Mouse (Mus musculus): Measurements from ENCODE around the gene Tfap2a. TPM values are rescaled to one million over a fixed set of nuclear protein-coding genes. Genes with fewer than 3 reads are reported as not detected.

The Tfap2a gene
- total and polyA plus RNA-seq, 3 experiments: not detected

GRCm38 (mm10) chr13:40731179-40731841 lies 6.9 kb downstream of the Tfap2a start:
- H3K27ac ChIP-seq (ENCODE audit: control insufficient read depth, low read depth, low read length): no peak overlapping the region
- DNase-seq (ENCODE audit: low read depth, low spot score): no peak
- TF ChIP-seq NRF1 (IDR thresholded peaks at IDR 0.05; ENCODE audit: insufficient read depth, low read depth, low read length, poor library complexity, severe bottlenecking) (no peak), SMC3 (IDR thresholded peaks at IDR 0.05; ENCODE audit: low read depth, low read length) (no peak), TAL1 (IDR thresholded peaks at IDR 0.05; ENCODE audit: low read length) (no peak), UBTF (IDR thresholded peaks at IDR 0.05; ENCODE audit: borderline replicate concordance, insufficient read depth, low read depth, low read length) (no peak), POLR2AphosphoS2 (IDR thresholded peaks at IDR 0.05; ENCODE audit: low read length) (no peak), MYB (IDR thresholded peaks at IDR 0.05; ENCODE audit: low read depth, low read length) (no peak), BHLHE40 (IDR thresholded peaks at IDR 0.05; ENCODE audit: borderline replicate concordance, low read depth, low read length) (no peak), MXI1 (IDR thresholded peaks at IDR 0.05; ENCODE audit: low read depth, low read length) (no peak), GATA1 (IDR thresholded peaks at IDR 0.05; ENCODE audit: low read depth, low read length) (no peak), CHD2 (IDR thresholded peaks at IDR 0.05; ENCODE audit: low read length) (no peak), MEF2A (IDR thresholded peaks at IDR 0.05; ENCODE audit: extremely low read depth, insufficient replicate concordance, low read depth, low read length, poor library complexity, severe bottlenecking) (no peak)
- H3K79me2 ChIP-seq (ENCODE audit: control insufficient read depth, insufficient read depth, low read length, poor library complexity): no peaks in the 10 kb centered on the region
- no peaks in the 10 kb centered on the region for H3K9me3 ChIP-seq (replicated peaks; ENCODE audit: insufficient read depth, low read length)
- no peaks in the 10 kb centered on the region for H3K4me1 ChIP-seq (ENCODE audit: control insufficient read depth in 1 of 2, insufficient read depth in 2 of 2, low read length in 2 of 2)
- H3K27me3 ChIP-seq (ENCODE audit: control insufficient read depth in 1 of 2, insufficient read depth in 2 of 2, low read length in 2 of 2): no peaks in the 10 kb centered on the region
- H3K4me3 ChIP-seq (ENCODE audit: control insufficient read depth in 1 of 2, insufficient read depth in 1 of 2, low read depth in 2 of 2, low read length in 2 of 2): no peak overlapping the region
- no peaks in the 10 kb centered on the region for H3K36me3 ChIP-seq (ENCODE audit: control insufficient read depth in 1 of 2, insufficient read depth in 2 of 2, low read length in 2 of 2)
- no peak overlapping the region for H3K9ac ChIP-seq (ENCODE audit: control insufficient read depth, low read depth, low read length, poor library complexity, severe bottlenecking)

- Histone ChIP-seq H3K9ac (ENCODE audit: control insufficient read depth, low read depth, low read length, poor library complexity, severe bottlenecking) (no peak overlapping the region), H3K9me3 (replicated peaks; ENCODE audit: insufficient read depth, low read length) (no peaks in the 10 kb centered on the region), H3K27me3 (ENCODE audit: control insufficient read depth in 1 of 2, insufficient read depth in 2 of 2, low read length in 2 of 2) (no peaks in the 10 kb centered on the region), H3K36me3 (ENCODE audit: control insufficient read depth in 1 of 2, insufficient read depth in 2 of 2, low read length in 2 of 2) (no peaks in the 10 kb centered on the region), H3K79me2 (ENCODE audit: control insufficient read depth, insufficient read depth, low read length, poor library complexity) (no peaks in the 10 kb centered on the region), H3K27ac (ENCODE audit: control insufficient read depth, low read depth, low read length) (no peak overlapping the region), H3K4me3 (ENCODE audit: control insufficient read depth in 1 of 2, insufficient read depth in 1 of 2, low read depth in 2 of 2, low read length in 2 of 2) (no peak overlapping the region), H3K4me1 (ENCODE audit: control insufficient read depth in 1 of 2, insufficient read depth in 2 of 2, low read length in 2 of 2) (no peaks in the 10 kb centered on the region)
- no peak for DNase-seq (ENCODE audit: low read depth, low spot score)
- TF ChIP-seq SIN3A (IDR thresholded peaks at IDR 0.05; ENCODE audit: low read length): no peak
Measured at GRCm38 (mm10) chr13:40730651-40731178, 7.5 kb downstream of the Tfap2a start.
